Mouse (Mus musculus) embryo, embryonic 9.5 days (tissue): ENCODE measurements around the gene Tdrd9.
A peak's percentile ranks its signal among the peaks of the same experiment; 100 is the strongest.

ENCODE experiments used
- DNase-seq: peaks from one replicate; pipeline ENCODE4 v3.0.0-alpha.2; 2017; ENCODE audit errors: extremely low spot score

Gene Tdrd9

GRCm38 (mm10) chr12:111958101-111958865 lies 13.1 kb upstream of the Tdrd9 start:
- peak; percentile 61 for DNase-seq

GRCm38 (mm10) chr12:111963339-111963738 lies 8.0 kb upstream of the Tdrd9 start:
- no peak for DNase-seq

GRCm38 (mm10) chr12:111966683-111967173 lies 4.6 kb upstream of the Tdrd9 start, which contains the start of gene Atp5mpl:
TSS of gene Atp5mpl (minus strand) at chr12:111966977.
- peak; percentile 98 for DNase-seq

DNA sequence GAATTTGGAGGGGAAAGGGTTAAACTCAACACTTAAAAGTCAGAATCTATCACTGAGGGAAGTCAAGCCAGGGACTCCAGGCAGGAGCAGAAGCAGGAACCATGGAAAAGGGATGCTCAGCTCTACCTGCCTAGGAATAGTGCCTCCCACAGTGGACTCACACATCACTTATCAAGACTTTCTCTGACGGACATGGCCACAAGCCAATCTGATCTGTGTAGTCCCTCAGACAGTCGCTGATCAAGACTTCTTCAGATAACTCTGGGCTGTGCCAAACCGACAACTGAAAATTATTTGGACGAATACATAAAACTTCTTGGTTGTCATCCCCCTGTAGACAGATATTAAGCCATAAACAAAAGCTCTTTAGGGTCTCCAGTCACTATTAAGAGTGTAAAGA lies 1.3 kb upstream of the Tdrd9 start:
- no peak for DNase-seq

GRCm38 (mm10) chr12:111972504-111972903 lies 1.1 kb downstream of the Tdrd9 start:
- DNase-seq = no peak

GRCm38 (mm10) chr12:111974578-111974977 lies 3.2 kb downstream of the Tdrd9 start:
- no peak for DNase-seq

GRCm38 (mm10) chr12:111977138-111977537 lies 5.8 kb downstream of the Tdrd9 start:
- no peak for DNase-seq

DNA sequence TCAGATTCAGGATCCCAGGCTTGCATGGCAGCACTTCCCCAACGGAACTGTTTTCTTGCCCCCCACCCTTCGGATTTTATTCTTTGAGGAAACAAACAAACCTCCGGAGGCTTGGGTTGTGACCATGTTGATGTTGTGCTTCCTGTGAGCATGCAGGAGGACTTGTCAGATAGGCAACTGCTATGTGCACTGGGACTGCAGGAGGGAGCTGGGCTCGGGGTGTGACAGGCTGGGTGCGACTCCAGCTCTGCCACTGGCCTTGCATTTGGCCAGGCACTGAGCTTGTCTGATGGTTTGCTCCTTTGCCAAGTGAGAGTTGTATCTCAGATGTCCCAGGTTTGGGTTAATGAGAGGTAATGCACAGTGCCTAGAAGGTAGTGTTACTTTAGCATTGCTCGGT lies 6.9 kb downstream of the Tdrd9 start:
- DNase-seq = no peak

DNA sequence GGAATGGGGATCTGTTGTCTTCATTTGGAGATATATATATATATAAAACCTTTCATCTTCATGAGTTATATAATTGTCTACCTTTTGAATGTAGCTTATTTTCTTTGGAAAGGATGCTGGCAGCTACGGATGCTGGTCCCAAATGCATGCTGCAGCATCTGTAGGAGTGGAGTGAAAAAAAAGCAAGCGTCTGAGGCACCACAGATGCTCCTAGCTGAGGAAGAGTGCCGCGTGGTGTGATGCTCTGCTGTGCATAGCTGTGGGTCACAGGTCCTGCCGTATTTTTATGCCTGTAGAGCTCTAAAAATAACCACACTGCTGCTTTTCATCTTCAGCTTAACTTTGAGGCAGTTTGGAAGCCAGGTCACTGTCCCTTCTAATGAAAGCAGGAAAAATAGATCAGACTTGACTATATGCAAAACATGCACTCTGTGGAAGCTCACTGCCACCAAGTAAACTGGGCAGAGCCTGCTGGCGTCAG lies 9.6 kb downstream of the Tdrd9 start, which contains the start of gene Rd3l:
Gene Rd3l (minus strand): TSS at position 431 of the 481 bp plus-strand sequence.
- DNase-seq = no peak

GRCm38 (mm10) chr12:111981831-111982230 lies 10.5 kb downstream of the Tdrd9 start:
- no peak for DNase-seq

GRCm38 (mm10) chr12:111983165-111983564 lies 11.8 kb downstream of the Tdrd9 start:
- no peak for DNase-seq

DNA sequence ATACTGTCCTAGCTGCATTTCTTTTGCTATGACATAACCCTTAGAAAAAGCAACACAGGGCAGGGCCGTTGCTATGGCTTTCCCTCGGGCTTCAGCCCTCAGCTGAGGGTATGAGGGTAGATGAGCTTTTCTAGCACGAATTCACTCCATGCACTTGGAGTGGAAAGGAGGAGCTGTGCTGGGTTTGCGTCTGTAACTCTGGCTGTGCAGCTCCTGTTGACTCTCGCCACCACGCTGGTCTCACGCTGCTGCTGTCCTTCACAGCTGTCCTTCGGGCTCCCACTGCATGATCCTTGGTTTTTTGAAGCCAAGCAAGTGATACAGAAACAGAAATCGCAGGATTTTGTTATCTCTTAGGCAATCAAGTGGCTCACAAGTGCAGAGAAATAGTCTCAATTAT lies 15.4 kb downstream of the Tdrd9 start:
- DNase-seq = no peak

- DNase-seq = no peak
These were observed 21.3 kb downstream of the Tdrd9 start for GRCm38 (mm10) chr12:111992626-111993025.

DNA sequence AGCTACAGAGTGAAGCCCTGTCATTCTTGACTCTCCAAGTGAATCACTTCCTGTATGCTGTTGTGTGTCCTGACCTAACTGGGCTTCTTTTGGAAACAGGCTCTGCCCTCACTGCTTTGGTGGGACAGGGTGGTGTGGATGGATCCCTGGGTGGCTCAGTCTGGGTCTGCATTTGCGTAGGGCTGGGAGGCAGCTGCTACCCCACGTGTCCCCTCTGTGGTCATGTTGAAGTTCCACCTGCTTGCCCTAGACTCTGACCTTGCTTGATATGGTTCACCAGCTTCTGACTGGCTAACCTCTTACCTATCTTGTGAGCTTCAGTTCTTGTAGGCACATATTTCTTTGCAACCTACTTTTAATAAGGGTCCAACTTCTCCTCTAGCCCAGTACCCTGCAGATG lies 23.8 kb downstream of the Tdrd9 start:
- DNase-seq = no peak

DNA sequence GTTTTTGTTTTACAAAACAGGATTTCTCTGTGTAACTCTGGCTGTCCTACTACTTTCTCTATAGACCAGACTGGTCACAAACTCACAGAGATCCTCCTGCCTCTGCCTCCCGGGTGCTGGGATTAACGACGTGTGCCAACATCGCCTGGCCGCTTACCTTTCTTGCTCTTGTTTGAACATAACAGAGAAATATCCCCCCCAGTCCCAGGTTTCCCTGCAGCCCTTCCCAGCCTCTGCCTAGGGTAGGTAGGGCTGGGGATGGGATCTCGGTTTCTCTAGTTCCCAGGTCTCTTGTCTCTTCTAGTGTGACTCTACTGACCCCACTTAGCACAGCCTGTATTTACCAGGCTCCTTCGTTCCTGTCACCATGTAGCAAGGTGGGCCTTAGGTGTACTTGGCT lies 28.4 kb downstream of the Tdrd9 start:
- DNase-seq = no peak

- DNase-seq = peak; percentile 67
These were observed 29.9 kb downstream of the Tdrd9 start for GRCm38 (mm10) chr12:112001223-112001622.

DNA sequence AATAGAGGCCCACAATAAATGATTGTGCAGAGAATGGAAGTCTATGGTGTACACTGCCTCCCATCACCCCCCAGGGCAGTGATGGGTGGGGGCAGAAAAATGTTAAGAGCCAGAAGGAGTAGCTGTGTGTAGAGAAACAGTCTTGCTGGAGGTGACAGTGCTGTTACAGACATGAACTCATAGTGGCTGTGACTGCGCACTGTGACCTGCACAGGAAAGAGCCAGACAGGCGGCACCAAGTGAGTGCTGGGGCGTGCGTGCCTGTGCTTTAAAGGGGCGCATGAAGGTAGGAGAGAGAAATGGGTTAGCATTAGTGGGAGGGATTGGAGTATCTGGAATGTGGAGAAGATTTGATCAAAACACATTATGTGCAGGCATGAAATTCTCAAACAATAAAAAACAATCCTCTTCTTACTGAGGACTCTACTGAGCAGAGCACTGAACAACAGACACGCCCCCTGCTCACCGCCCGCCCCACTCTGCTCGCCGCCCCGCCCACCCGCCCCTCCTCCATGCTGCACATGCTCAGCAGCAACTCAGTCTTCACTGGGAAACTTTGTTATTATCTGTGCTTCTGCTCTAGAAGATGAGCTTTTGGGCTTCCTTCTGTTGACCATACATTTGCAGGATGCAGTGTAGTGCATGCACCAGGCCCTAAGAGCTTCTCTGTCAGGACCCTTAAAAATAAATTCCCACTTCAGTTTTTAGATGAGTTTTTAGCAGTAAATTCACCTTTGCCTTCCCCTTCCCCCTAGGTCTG lies 41.3 kb downstream of the Tdrd9 start:
- peak; percentile 80 for DNase-seq

- DNase-seq = no peak
These were observed 42.0 kb downstream of the Tdrd9 start for GRCm38 (mm10) chr12:112013271-112013801.

DNA sequence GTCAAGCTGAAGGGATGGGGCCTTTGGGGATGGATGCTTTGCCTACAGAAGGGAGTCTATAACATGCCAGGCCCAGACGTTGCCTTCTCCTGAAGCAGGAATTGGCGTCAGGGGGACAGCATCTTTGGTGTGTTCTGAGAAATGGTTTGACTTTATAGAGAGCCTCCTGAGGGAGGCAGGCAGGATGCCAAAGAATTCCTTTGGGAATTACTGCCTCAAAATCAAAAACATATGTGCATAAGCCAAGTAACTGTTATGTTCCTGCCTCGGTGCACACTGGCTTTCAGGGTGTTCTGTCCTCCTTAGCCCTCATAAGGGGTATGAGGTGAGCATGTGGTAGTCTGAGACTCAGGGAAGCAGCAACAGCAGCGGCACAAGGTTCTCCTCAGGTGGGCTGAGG lies 45.0 kb downstream of the Tdrd9 start:
- DNase-seq = no peak

DNA sequence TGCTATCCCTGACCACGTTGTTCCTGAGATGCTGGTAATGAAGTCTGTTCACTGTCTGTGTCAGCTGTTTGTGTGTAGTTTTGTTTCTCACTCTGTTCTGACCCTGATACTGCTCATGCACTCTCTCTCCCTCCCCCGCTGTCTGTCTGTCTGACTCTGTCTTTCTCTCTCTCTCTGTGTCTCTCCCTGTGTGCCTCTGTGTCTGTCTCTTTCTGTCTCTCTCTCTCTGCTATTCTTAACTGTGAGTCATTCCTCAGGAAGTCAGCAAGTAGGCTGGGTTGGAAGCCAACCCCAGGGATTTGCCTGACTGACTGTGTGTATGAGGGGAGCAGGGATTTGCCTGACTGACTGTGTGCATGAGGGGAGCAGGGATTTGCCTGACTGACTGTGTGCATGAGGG lies 51.9 kb downstream of the Tdrd9 start:
- no peak for DNase-seq

- no peak for DNase-seq
These were observed 53.4 kb downstream of the Tdrd9 start for GRCm38 (mm10) chr12:112024581-112025310.

DNA sequence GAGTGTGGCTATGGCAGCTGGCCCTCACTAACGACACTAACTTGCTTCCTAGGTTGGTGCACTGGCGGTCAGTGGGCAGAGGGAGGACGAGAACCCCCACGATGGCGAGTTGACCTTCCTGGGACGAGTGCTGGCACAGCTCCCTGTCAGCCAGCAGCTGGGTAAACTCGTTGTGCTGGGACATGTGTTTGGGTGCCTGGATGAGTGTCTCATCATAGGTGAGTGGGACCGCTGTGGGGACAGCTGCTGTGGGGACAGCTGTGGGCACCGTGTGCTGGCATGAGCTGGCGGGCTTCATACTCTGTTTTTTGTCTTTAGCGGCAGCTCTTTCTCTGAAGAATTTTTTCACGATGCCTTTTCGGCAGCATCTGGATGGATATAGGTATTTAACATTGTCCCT lies 54.1 kb downstream of the Tdrd9 start:
- no peak for DNase-seq
